Mouse (Mus musculus) kidney, postnatal 0 days (tissue): ENCODE results near the gene Retnla. TPM values are rescaled to one million over a fixed set of nuclear protein-coding genes. Genes with fewer than 3 reads are reported as not detected.

Experiments
- ATAC-seq: fragments of 200-750 bp; cut with Nextera tagmentation; replicated peaks from 2 replicates; pipeline ENCODE4 v1.8.0; 2017; ENCODE audit warnings: low read depth, moderate number of reproducible peaks, moderate TSS enrichment, moderate library complexity; ENCODE audit not compliant: low FRiP score
- DNase-seq: peaks from one replicate; pipeline ENCODE4 v3.0.0-alpha.2; 2016; ENCODE audit warnings: low spot score
- H3K27ac ChIP-seq: fragments of 300-500 bp; sonication (generic); 2 replicates; pipeline ENCODE4 v1.5.1; 2014; ENCODE audit warnings: mild to moderate bottlenecking
- H3K27me3 ChIP-seq: fragments of 300-500 bp; sonication (generic); 2 replicates; pipeline ENCODE4 v1.6.1; 2014; ENCODE audit warnings: low read length, mixed read lengths; ENCODE audit not compliant: insufficient read depth
- H3K36me3 ChIP-seq: fragments of 300-500 bp; sonication (generic); 2 replicates; pipeline ENCODE4 v1.6.1; 2014; ENCODE audit warnings: low read length, mixed read lengths; ENCODE audit not compliant: insufficient read depth
- H3K4me1 ChIP-seq: fragments of 300-500 bp; sonication (generic); replicated peaks from 2 replicates; pipeline ENCODE4 v1.6.1; 2014; ENCODE audit warnings: antibody characterized with exemption, low read length, mixed read lengths; ENCODE audit not compliant: insufficient read depth
- H3K4me2 ChIP-seq: fragments of 300-500 bp; sonication (generic); 2 replicates; pipeline ENCODE4 v1.6.1; 2014; ENCODE audit warnings: mild to moderate bottlenecking, low read length, moderate library complexity, mixed read lengths
- H3K4me3 ChIP-seq: fragments of 300-500 bp; sonication (generic); replicated peaks from 2 replicates; pipeline ENCODE4 v1.5.1; 2014; ENCODE audit warnings: low read depth, low read length
- H3K9ac ChIP-seq: fragments of 300-500 bp; sonication (generic); 2 replicates; pipeline ENCODE4 v1.6.1; 2014; ENCODE audit warnings: low read depth, low read length
- H3K9me3 ChIP-seq: fragments of 300-500 bp; sonication (generic); replicated peaks from 2 replicates; pipeline ENCODE4 v1.6.1; 2016; ENCODE audit warnings: low read length, inconsistent platforms, mixed read lengths
- CTCF ChIP-seq: IDR thresholded peaks from 2 replicates; pipeline ENCODE4 v1.5.1; 2016; ENCODE audit warnings: antibody characterized with exemption, low read depth, mild to moderate bottlenecking, moderate library complexity
- WGBS: fragments of 180-500 bp; shearing (Covaris S2); extraction: QIAGEN DNeasy Blood & Tissue Kit; methylation state at CpG from one replicate; pipeline ENCODE4 v1.1.7; 2014; 5-methylcytosine and 5-hydroxymethylcytosine counted together
- polyA plus RNA-seq: library from polyadenylated mRNA; unstranded; fragments of >200 nt; fragmentation: Nextera tagmentation; extraction: Ambion mirVana; gene quantifications from 2 replicates; pipeline ENCODE4 v1.2.1, GENCODE M21; 2015

The Retnla gene
- polyA plus RNA-seq, 1 experiment from 2014 or later: not detected

GRCm38 (mm10) chr16:48890733-48891132 is 48.4 kb downstream of the Retnla start:
- H3K9ac ChIP-seq: no peak overlapping the region
- 12% methylated on average over 2 of the region's 2 CpGs for WGBS
- TF ChIP-seq CTCF: no peak
- H3K27me3 ChIP-seq: no peaks in the 10 kb centered on the region
- H3K4me3 ChIP-seq: no peak overlapping the region
- H3K27ac ChIP-seq: no peak overlapping the region
- H3K4me2 ChIP-seq: no peak overlapping the region
- DNase-seq (peak; percentile 48), ATAC-seq (no peak)
- H3K4me1 ChIP-seq: no peaks in the 10 kb centered on the region
- no peaks in the 10 kb centered on the region for H3K9me3 ChIP-seq
- no peaks in the 10 kb centered on the region for H3K36me3 ChIP-seq

Other genes with a start within 250 kb of the Retnla start
- gene Trat1, start 70.5 kb upstream of the Retnla start, polyA plus RNA-seq: not detected in 2 replicates
- not detected in 2 replicates for gene Retnlb, start 25.7 kb upstream of the Retnla start, polyA plus RNA-seq
- 9.4 and 11.8 TPM in 2 replicates for gene Retnlg, start 30.1 kb downstream of the Retnla start, polyA plus RNA-seq
- 17.5 and 18.2 TPM in 2 replicates for gene Dzip3, start 151.6 kb downstream of the Retnla start, polyA plus RNA-seq
- 11.7 and 12.1 TPM in 2 replicates for gene Cip2a, start 151.6 kb downstream of the Retnla start, polyA plus RNA-seq
- not detected in 2 replicates for gene Myh15, start 214.9 kb downstream of the Retnla start, polyA plus RNA-seq